Mouse (Mus musculus): Measurements from ENCODE around the gene Rbfox2.
"Not testable (repeated sequence)": the region's sequence is repeated elsewhere in the genome, so short reads cannot be mapped to it uniquely, and the experiment has no call there.

Rbfox2 gene

GRCm38 (mm10) chr15:77306547-77307261, at the start of gene Rbfox2:
Gene Rbfox2 (minus strand): TSS chr15:77307004.
- DNase-seq: peak; percentile 72

GRCm38 (mm10) chr15:77356248-77356810, 49.5 kb upstream of the Rbfox2 start:
- no peak for DNase-seq

- no peak for DNase-seq
Measured at GRCm38 (mm10) chr15:77354848-77355551, 48.2 kb upstream of the Rbfox2 start.

- DNase-seq: no peak
Measured at GRCm38 (mm10) chr15:77354496-77354847, 47.7 kb upstream of the Rbfox2 start.

DNA sequence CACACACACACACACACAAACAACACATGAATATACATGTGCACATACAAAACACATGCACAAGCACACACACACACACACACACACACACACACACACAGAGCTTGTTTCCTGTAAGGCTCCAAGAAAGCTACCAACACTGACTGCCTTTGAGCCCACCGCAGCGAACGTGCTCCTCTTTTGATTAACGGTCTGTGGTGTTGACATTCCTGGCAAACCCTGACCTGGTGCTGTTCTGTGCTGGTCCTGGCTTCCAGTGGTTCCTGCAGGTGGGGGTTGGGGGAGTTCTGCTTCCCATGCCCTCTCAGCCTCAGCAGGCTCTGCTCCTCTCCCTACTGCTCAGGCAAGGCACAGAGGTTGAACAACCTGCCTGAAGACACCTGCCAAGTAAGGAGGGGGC, 47.0 kb upstream of the Rbfox2 start:
- DNase-seq: no peak

DNA sequence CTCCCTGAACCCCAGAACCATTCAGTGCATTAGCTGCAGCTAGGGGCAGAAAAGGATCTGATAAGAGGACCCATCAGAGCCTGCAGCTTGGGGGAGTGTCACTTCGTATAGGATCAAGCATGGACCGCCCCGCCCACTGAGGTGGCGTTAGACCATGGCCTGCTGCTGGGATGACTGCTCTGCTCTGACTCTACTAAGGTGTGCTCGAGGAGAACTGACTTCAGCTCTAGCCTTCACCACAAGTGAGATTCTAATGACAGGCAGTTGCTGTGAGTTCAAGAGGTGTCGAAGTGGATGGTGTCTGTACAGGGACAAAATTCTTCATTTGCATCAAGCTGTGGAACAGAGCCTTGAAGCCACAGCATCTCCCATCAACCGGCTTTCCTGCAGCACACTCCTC, 46.1 kb upstream of the Rbfox2 start:
- no peak for DNase-seq

DNA sequence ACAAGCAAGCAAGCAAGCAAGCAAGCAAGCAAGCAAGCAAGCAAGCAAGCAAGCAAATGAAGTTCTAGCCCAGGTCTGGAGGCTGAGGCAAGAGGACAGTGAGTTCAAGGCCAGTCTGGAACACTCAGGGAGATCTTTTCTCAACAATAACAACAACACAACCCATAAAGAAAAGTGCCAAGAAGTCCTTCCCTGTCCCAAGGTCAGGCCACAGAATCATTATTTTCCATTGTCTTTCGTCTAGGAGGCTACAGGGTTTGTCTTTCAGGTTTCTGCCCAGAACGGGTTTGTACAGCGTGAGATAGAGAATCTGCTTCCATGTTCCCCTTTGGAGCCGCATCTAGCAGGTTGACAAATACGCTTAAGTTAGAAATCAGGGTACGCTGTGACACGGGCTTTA, 43.3 kb upstream of the Rbfox2 start:
- no peak for DNase-seq

DNA sequence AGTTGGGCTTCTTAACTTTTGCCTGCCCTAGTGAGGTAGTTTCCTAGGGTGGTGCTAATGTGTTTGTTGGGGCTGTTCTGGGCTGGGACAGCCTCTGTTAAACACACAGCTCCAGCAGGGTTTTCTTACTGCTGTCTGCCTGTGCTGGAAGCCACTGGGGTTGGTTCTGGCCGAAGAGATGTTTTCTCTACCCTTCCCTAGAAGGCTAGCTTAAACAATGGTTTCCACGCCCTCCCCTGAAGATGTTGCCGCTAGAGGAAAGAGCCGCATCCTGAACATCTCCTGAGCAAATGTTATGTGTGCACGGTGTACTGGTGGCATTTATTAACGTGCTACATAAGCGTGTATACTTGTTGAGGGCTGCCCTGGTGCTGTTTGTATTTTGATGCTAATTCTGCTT, 41.3 kb upstream of the Rbfox2 start:
- no peak for DNase-seq

GRCm38 (mm10) chr15:77344127-77345125, 37.6 kb upstream of the Rbfox2 start:
- DNase-seq: no peak

GRCm38 (mm10) chr15:77343527-77344091, 36.8 kb upstream of the Rbfox2 start:
- peak; percentile 76 for DNase-seq

- DNase-seq: no peak
Measured at GRCm38 (mm10) chr15:77342962-77343526, 36.2 kb upstream of the Rbfox2 start.

GRCm38 (mm10) chr15:77342005-77342404, 35.2 kb upstream of the Rbfox2 start:
- DNase-seq: peak; percentile 18

DNA sequence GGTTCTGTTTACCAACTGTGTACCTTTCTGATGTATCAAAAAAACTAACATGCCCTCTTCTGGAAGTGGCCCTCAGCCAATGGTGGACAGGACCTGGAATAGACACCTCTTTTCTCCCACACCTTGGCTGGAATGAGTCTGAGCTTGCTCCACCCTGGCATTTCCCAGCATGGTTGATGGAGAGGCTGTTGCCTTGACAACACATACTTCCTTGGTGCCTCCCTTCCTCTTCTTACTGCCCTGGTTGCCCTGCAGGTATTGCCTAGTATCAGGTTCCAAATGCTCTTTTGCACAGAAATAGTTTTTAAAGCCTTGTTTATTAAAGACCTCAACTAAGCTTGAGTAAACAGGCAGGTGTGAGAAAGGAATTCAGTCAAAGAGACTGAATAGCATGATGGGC, 33.8 kb upstream of the Rbfox2 start:
- no peak for DNase-seq

- no peak for DNase-seq
Measured at GRCm38 (mm10) chr15:77338924-77339429, 32.2 kb upstream of the Rbfox2 start.

DNA sequence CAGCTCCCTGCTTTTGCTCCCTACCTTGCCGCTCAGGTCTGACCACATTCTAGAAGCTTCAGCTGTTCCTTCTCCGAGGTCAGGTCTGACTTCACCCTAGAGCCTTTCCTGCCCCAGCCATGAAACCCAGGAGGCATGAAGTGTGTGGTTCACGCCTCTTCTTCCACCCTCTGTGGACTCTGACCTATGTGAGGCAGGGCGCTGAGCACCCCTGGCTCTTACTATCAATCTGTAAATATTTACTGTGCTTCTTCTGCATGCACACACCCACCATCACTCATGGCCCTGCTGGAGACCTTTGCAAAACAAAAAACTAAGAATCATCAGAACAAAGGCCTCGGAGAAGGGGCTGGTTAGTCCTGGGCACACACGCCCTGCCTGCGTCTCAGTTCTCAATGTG, 31.6 kb upstream of the Rbfox2 start:
- no peak for DNase-seq

DNA sequence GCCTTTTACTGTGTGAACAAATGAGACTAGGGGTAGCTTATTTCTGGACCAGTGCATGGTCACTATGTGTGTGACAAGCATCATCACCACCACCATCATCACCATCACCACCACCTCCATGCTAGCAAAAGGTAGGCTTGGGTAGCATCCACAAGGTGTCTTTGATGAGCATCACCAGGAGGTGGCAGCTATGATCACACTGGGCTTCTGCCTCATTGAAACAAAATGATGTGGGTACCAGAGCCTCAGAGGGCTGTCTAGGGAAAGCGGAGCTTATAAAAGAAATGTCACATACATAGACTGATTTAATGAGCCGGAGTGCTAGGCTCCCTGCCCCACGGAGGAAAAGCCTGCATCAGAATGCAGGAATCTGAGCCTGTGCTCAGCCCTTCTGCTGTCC, 31.1 kb upstream of the Rbfox2 start:
- DNase-seq: no peak

- no peak for DNase-seq
Measured at GRCm38 (mm10) chr15:77336968-77337341, 30.2 kb upstream of the Rbfox2 start.

DNA sequence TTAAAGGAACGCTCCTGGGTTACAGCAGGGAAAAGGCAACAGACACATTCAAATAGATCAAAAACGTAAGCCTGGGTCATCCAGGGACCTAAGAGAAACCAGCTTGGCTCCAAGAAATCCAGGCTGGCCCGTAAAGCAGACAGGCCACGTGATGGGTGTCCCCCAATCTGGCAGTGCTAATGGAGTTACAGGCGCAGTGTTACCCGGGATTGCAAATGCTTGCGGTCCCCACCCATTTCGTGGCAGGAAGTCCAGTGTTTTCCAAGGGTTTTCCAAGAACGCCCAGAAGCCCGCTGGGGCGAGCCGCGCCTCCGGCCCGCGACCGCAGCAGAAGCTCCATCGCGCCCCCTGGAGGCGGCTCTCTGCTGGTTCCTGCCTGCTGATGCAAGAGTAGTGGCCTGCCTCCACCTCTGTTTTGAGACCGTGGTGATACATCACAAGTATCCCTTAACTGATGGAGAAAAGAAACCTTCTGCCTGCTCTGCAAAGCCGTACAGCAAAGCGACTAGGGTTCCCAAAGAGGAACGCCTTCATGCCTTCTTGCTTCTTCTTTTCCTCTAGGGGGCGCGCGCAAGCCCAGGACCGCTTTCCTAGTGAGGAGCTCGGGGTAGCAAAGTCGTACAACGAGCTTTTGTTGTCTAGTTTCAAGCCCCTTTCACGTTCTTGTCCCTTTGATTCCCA, 29.6 kb upstream of the Rbfox2 start:
- DNase-seq: peak; percentile 72

GRCm38 (mm10) chr15:77335185-77335584, 28.4 kb upstream of the Rbfox2 start:
- not testable (repeated sequence) for DNase-seq

- DNase-seq: no peak
Measured at GRCm38 (mm10) chr15:77332272-77332991, 25.6 kb upstream of the Rbfox2 start.

DNA sequence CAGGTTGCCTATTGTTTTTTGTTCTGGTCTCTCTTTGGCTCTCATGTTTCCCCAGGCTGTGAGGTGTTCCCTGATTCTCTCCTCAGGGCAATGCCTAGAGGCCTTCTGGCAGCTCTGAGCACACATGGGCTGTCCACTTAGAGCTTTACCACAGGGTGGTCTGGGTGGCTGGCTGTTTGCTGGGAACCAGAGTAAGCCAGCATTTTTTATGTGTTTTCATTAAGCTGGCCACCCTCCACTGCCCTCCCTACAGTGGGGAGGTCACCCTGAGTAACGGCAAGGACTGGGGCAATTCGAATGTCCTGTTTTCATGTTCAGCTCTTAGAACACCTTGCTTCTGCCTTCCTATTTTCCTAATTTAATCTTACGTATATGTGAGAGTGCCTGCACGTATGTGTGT, 24.6 kb upstream of the Rbfox2 start:
- no peak for DNase-seq

All from thymus, postnatal 4 days (tissue).